Mouse (Mus musculus) neural tube, embryonic 12.5 days (tissue): Measurements from ENCODE around the gene Zfp575. TPM values are rescaled to one million over a fixed set of nuclear protein-coding genes. Genes with fewer than 3 reads are reported as not detected.

ENCODE experiments used
- ATAC-seq: fragments of 200-750 bp; cut with Nextera tagmentation; 2 replicates; pipeline ENCODE4 v1.8.0; 2017; ENCODE audit warnings: low read depth, mild to moderate bottlenecking, moderate TSS enrichment, moderate library complexity; ENCODE audit not compliant: low FRiP score
- H3K27ac ChIP-seq: fragments of 300-500 bp; sonication (generic); 2 replicates; pipeline ENCODE4 v1.5.1; 2016
- H3K27me3 ChIP-seq: fragments of 300-500 bp; sonication (generic); replicated peaks from 2 replicates; pipeline ENCODE4 v1.6.1; 2016; ENCODE audit warnings: mild to moderate bottlenecking
- H3K36me3 ChIP-seq: fragments of 300-500 bp; sonication (generic); 2 replicates; pipeline ENCODE4 v1.6.1; 2016; ENCODE audit warnings: mild to moderate bottlenecking
- H3K4me1 ChIP-seq: fragments of 300-500 bp; sonication (generic); 2 replicates; pipeline ENCODE4 v1.6.1; 2016
- H3K4me2 ChIP-seq: fragments of 300-500 bp; sonication (generic); replicated peaks from 2 replicates; pipeline ENCODE4 v1.6.1; 2016; ENCODE audit warnings: mild to moderate bottlenecking
- H3K4me3 ChIP-seq: fragments of 300-500 bp; sonication (generic); 2 replicates; pipeline ENCODE4 v1.5.1; 2016
- H3K9ac ChIP-seq: fragments of 300-500 bp; sonication (generic); 2 replicates; pipeline ENCODE4 v1.6.1; 2016; ENCODE audit warnings: mild to moderate bottlenecking
- H3K9me3 ChIP-seq: fragments of 300-500 bp; sonication (generic); 2 replicates; pipeline ENCODE4 v1.6.1; 2016; ENCODE audit warnings: mild to moderate bottlenecking
- WGBS: fragments of 180-500 bp; shearing (Covaris S2); methylation state at CpG from one replicate; pipeline ENCODE4 v1.1.7; 2016; 5-methylcytosine and 5-hydroxymethylcytosine counted together
- polyA plus RNA-seq: library from polyadenylated mRNA; unstranded; fragments of >200 nt; fragmentation: Nextera tagmentation; extraction: Ambion mirVana; gene quantifications from 2 replicates; pipeline ENCODE4 v1.2.1, GENCODE M21; 2016

Zfp575 gene
- polyA plus RNA-seq, 1 experiment from 2014 or later, result 4.5 TPM

GRCm38 (mm10) chr7:24574224-24574796 lies 13.1 kb downstream of the Zfp575 start:
- H3K9me3 ChIP-seq, result no peaks in the 10 kb centered on the region
- no peak overlapping the region for H3K4me2 ChIP-seq
- H3K4me3 ChIP-seq, result no peak overlapping the region
- ATAC-seq, result no peak
- no peak overlapping the region for H3K27ac ChIP-seq
- WGBS, result 64% methylated on average over 12 of the region's 12 CpGs
- H3K36me3 ChIP-seq, result peaks cover 36% of the 10 kb centered on the region
- no peak overlapping the region for H3K9ac ChIP-seq
- no peaks in the 10 kb centered on the region for H3K4me1 ChIP-seq
- H3K27me3 ChIP-seq, result no peaks in the 10 kb centered on the region

GRCm38 (mm10) chr7:24572455-24572854 lies 15.0 kb downstream of the Zfp575 start:
- 61% methylated on average over 5 of the region's 5 CpGs for WGBS
- Histone ChIP-seq H3K9ac (no peak overlapping the region), H3K36me3 (peaks cover 54% of the 10 kb centered on the region), H3K9me3 (no peaks in the 10 kb centered on the region), H3K27ac (no peak overlapping the region), H3K4me1 (no peaks in the 10 kb centered on the region), H3K4me3 (no peak overlapping the region), H3K4me2 (no peak overlapping the region), H3K27me3 (no peaks in the 10 kb centered on the region)
- 0 out of 2 replicates have a peak, but pooled peaks have one; percentile 6 for ATAC-seq

- WGBS, result 85% methylated on average over 4 of the region's 4 CpGs
- no peak overlapping the region for H3K4me3 ChIP-seq
- H3K36me3 ChIP-seq, result peaks cover 68% of the 10 kb centered on the region
- no peak for ATAC-seq
- H3K9me3 ChIP-seq, result no peaks in the 10 kb centered on the region
- no peak overlapping the region for H3K27ac ChIP-seq
- H3K4me1 ChIP-seq, result no peaks in the 10 kb centered on the region
- no peak overlapping the region for H3K9ac ChIP-seq
- H3K4me2 ChIP-seq, result no peak overlapping the region
- H3K27me3 ChIP-seq, result no peaks in the 10 kb centered on the region
These were observed 16.4 kb downstream of the Zfp575 start for GRCm38 (mm10) chr7:24571071-24571470.

- peaks cover 79% of the 10 kb centered on the region for H3K36me3 ChIP-seq
- WGBS, result 92% methylated on average over 4 of the region's 4 CpGs
- no peak for ATAC-seq
These were observed 18.9 kb downstream of the Zfp575 start for GRCm38 (mm10) chr7:24568512-24568911.

GRCm38 (mm10) chr7:24566206-24566605 lies 21.2 kb downstream of the Zfp575 start:
- H3K36me3 ChIP-seq, result peaks cover 72% of the 10 kb centered on the region
- WGBS, result 94% methylated on average over 9 of the region's 9 CpGs
- no peak for ATAC-seq

More at GRCm38 (mm10) chr7:24568512-24568911, 18.9 kb downstream of the Zfp575 start:
- no peak overlapping the region for H3K9ac ChIP-seq
- H3K4me1 ChIP-seq, result no peaks in the 10 kb centered on the region
- no peak overlapping the region for H3K27ac ChIP-seq
- H3K4me2 ChIP-seq, result no peak overlapping the region
- H3K27me3 ChIP-seq, result no peaks in the 10 kb centered on the region
- no peak overlapping the region for H3K4me3 ChIP-seq
- H3K9me3 ChIP-seq, result no peaks in the 10 kb centered on the region

GRCm38 (mm10) chr7:24565627-24566026 lies 21.8 kb downstream of the Zfp575 start:
- no peaks in the 10 kb centered on the region for H3K27me3 ChIP-seq
- H3K36me3 ChIP-seq, result peaks cover 72% of the 10 kb centered on the region
- H3K9me3 ChIP-seq, result no peaks in the 10 kb centered on the region
- H3K9ac ChIP-seq, result no peak overlapping the region
- H3K4me3 ChIP-seq, result no peak overlapping the region
- H3K4me1 ChIP-seq, result no peaks in the 10 kb centered on the region
- no peak overlapping the region for H3K4me2 ChIP-seq
- no peak overlapping the region for H3K27ac ChIP-seq
- ATAC-seq, result no peak
- 96% methylated on average over 11 of the region's 11 CpGs for WGBS

More at GRCm38 (mm10) chr7:24566206-24566605, 21.2 kb downstream of the Zfp575 start:
- Histone ChIP-seq H3K4me2 (no peak overlapping the region), H3K27me3 (no peaks in the 10 kb centered on the region), H3K4me3 (no peak overlapping the region), H3K9ac (0 out of 2 replicates have a peak overlapping the region, but pooled peaks have one; percentile 17), H3K9me3 (no peaks in the 10 kb centered on the region), H3K4me1 (no peaks in the 10 kb centered on the region), H3K27ac (no peak overlapping the region)

- ATAC-seq, result no peak
- H3K4me1 ChIP-seq, result no peaks in the 10 kb centered on the region
- H3K27ac ChIP-seq, result no peak overlapping the region
- no peak overlapping the region for H3K4me2 ChIP-seq
- no peaks in the 10 kb centered on the region for H3K27me3 ChIP-seq
- 64% methylated on average over 6 of the region's 6 CpGs for WGBS
- peaks cover 74% of the 10 kb centered on the region for H3K36me3 ChIP-seq
- no peak overlapping the region for H3K9ac ChIP-seq
- no peaks in the 10 kb centered on the region for H3K9me3 ChIP-seq
- H3K4me3 ChIP-seq, result no peak overlapping the region
These were observed 22.7 kb downstream of the Zfp575 start for GRCm38 (mm10) chr7:24564607-24565265.

GRCm38 (mm10) chr7:24563837-24564206 lies 23.6 kb downstream of the Zfp575 start:
- no peaks in the 10 kb centered on the region for H3K9me3 ChIP-seq
- WGBS, result 93% methylated on average over 4 of the region's 4 CpGs

GRCm38 (mm10) chr7:24563191-24563836 lies 24.1 kb downstream of the Zfp575 start:
- no peaks in the 10 kb centered on the region for H3K4me1 ChIP-seq
- H3K9me3 ChIP-seq, result no peaks in the 10 kb centered on the region
- H3K27ac ChIP-seq, result no peak overlapping the region
- no peak for ATAC-seq
- no peak overlapping the region for H3K9ac ChIP-seq
- H3K36me3 ChIP-seq, result peaks cover 75% of the 10 kb centered on the region
- H3K4me2 ChIP-seq, result no peak overlapping the region
- no peaks in the 10 kb centered on the region for H3K27me3 ChIP-seq
- WGBS, result 94% methylated on average over 8 of the region's 8 CpGs
- no peak overlapping the region for H3K4me3 ChIP-seq

More at GRCm38 (mm10) chr7:24563837-24564206, 23.6 kb downstream of the Zfp575 start:
- peaks cover 76% of the 10 kb centered on the region for H3K36me3 ChIP-seq
- H3K27me3 ChIP-seq, result no peaks in the 10 kb centered on the region
- no peak for ATAC-seq
- no peak overlapping the region for H3K27ac ChIP-seq
- H3K9ac ChIP-seq, result no peak overlapping the region
- no peaks in the 10 kb centered on the region for H3K4me1 ChIP-seq
- H3K4me3 ChIP-seq, result no peak overlapping the region
- H3K4me2 ChIP-seq, result no peak overlapping the region

GRCm38 (mm10) chr7:24561450-24561849 lies 26.0 kb downstream of the Zfp575 start:
- H3K9me3 ChIP-seq, result no peaks in the 10 kb centered on the region
- no peak overlapping the region for H3K9ac ChIP-seq
- no peaks in the 10 kb centered on the region for H3K4me1 ChIP-seq
- H3K4me2 ChIP-seq, result no peak overlapping the region
- ATAC-seq, result no peak
- no peak overlapping the region for H3K4me3 ChIP-seq
- H3K27ac ChIP-seq, result no peak overlapping the region
- no peaks in the 10 kb centered on the region for H3K27me3 ChIP-seq
- 89% methylated on average over 4 of the region's 4 CpGs for WGBS
- peaks cover 59% of the 10 kb centered on the region for H3K36me3 ChIP-seq

- Histone ChIP-seq H3K36me3 (peaks cover 62% of the 10 kb centered on the region), H3K4me1 (no peaks in the 10 kb centered on the region), H3K27ac (no peak overlapping the region), H3K9me3 (no peaks in the 10 kb centered on the region), H3K27me3 (no peaks in the 10 kb centered on the region), H3K4me2 (no peak overlapping the region), H3K9ac (no peak overlapping the region), H3K4me3 (no peak overlapping the region)
- no peak for ATAC-seq
- 94% methylated on average over 10 of the region's 10 CpGs for WGBS
These were observed 31.7 kb downstream of the Zfp575 start for GRCm38 (mm10) chr7:24555786-24556185.

- no peak overlapping the region for H3K4me3 ChIP-seq
- no peak overlapping the region for H3K27ac ChIP-seq
- peaks cover 10% of the 10 kb centered on the region for H3K4me1 ChIP-seq
- 86% methylated on average over 12 of the region's 12 CpGs for WGBS
- H3K27me3 ChIP-seq, result no peaks in the 10 kb centered on the region
- peaks cover 50% of the 10 kb centered on the region for H3K36me3 ChIP-seq
- H3K4me2 ChIP-seq, result no peak overlapping the region
- ATAC-seq, result no peak
- no peak overlapping the region for H3K9ac ChIP-seq
- H3K9me3 ChIP-seq, result no peaks in the 10 kb centered on the region
These were observed 35.3 kb downstream of the Zfp575 start for GRCm38 (mm10) chr7:24551985-24552759.
